Mouse (Mus musculus) cerebellum, adult 11 months (tissue): Measurements from ENCODE around the gene Olfr1188.
"Not testable (repeated sequence)": the region's sequence is repeated elsewhere in the genome, so short reads cannot be mapped to it uniquely, and the experiment has no call there.

Experiments
- DNase-seq: peaks from one replicate; pipeline ENCODE4 v3.0.0; 2022

Gene Olfr1188

GRCm38 (mm10) chr2:88556635-88557034 lies at the start of gene Olfr1188:
TSS of gene Olfr1188 (plus strand) at chr2:88556935.
- DNase-seq: no peak

DNA sequence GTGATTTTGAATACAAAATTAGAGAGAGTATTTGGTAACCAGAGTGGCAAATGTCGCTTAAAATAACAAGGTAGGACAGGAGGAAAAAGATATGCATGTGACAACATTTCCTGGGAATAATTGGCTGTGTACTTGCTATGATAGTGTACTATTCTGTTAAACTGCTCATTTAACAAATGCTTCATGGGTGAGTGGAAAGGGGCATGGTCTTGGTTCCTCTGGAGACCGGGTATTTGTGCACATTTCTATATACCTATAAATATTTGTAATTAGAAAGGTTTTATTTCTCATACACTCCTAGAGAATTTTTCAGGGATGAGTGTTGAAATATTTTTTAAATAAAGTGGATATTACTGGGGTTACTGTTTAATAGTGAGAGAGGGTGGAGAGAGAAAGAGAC lies 38.5 kb upstream of the Olfr1188 start, which contains the start of gene Olfr1186:
Gene Olfr1186, plus strand, starts transcription at position 301 of the 400 bp plus-strand sequence.
- no peak for DNase-seq

DNA sequence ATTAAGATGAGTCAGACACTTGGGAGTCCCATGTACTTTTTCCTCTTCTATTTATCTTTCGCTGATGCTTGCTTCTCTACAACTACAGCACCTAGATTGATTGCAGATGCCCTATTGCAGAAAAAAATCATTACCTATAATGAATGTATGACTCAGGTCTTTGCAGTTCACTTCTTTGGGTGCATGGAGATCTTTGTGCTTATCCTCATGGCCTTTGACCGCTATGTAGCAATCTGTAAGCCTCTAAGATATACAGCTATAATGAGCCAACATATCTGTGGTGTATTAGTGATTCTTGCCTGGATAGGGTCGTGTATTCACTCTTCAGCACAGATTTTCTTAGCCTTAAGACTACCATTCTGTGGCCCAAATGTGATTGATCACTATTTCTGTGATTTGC lies 31.0 kb upstream of the Olfr1188 start:
- DNase-seq: no peak

DNA sequence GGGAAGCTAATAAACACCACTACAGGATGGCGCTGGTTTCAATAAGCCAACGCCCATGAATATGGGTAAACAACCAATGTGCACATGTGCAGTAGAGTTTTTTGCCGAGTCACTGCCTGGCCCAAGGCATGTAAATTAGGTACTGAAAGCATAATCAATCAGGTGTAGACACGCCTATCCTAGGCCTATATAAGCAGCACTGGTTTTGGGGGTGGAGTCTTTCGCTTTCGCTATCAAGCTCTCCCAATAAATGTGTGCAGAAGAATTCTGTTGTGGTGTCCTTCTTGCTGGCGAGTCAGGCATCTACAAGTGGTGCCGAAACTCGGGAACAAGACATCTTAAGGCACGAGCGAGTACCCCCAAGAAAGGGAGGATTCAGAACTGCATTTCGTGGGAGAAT lies 16.0 kb downstream of the Olfr1188 start:
- DNase-seq: not testable (repeated sequence)

- DNase-seq: no peak
Measured at GRCm38 (mm10) chr2:88586154-88586553, 29.4 kb downstream of the Olfr1188 start, which contains the start of gene Olfr1189. TSS of gene Olfr1189 (plus strand) at chr2:88586454.
